Comparison of ENCODE assay signal across 16 mouse cellular contexts in genomic region chr6:47356500-47356899, GRCm38 (mm10).
"Had no signal": no experiment of that assay in that cellular context is flagged by ENCODE, and none has a peak within 500 bp of the region (broad histone marks: within the 10 kb centered on the region; RNA-seq: fewer than 3 reads in every experiment).

No protein-coding gene starts in this region.

- H3K4me1 ChIP-seq: midbrain, embryonic 12.5 days; neural tube, embryonic 13.5 days; neural tube, embryonic 15.5 days had no signal

- H3K4me2 ChIP-seq: lung, embryonic 14.5 days; midbrain, embryonic 12.5 days; neural tube, embryonic 13.5 days; neural tube, embryonic 15.5 days; stomach, embryonic 15.5 days had no signal

- ATAC-seq: midbrain, embryonic 16.5 days had no signal

- H3K4me3 ChIP-seq: midbrain, embryonic 12.5 days; myocyte; neural tube, embryonic 13.5 days; neural tube, embryonic 15.5 days; stomach, embryonic 15.5 days had no signal

- H3K27me3 ChIP-seq: midbrain, embryonic 12.5 days; neural tube, embryonic 13.5 days; neural tube, embryonic 15.5 days; stomach, embryonic 15.5 days had no signal

- H3K36me3 ChIP-seq: midbrain, embryonic 12.5 days; neural tube, embryonic 13.5 days; neural tube, embryonic 15.5 days; stomach, embryonic 15.5 days had no signal

- H3K9ac ChIP-seq: lung, embryonic 14.5 days; midbrain, embryonic 12.5 days; neural tube, embryonic 13.5 days; neural tube, embryonic 15.5 days; stomach, embryonic 15.5 days had no signal

- H3K9me3 ChIP-seq: midbrain, embryonic 12.5 days; neural tube, embryonic 13.5 days; neural tube, embryonic 15.5 days; stomach, embryonic 15.5 days had no signal

- DNase-seq: lung, adult 18-20 months; lung, embryonic 14.5 days; lung, postnatal 10 days; lung, postnatal 4 days; midbrain, embryonic 14.5 days; right cerebral cortex, postnatal 14 days; thymus, adult 2 months; thymus, postnatal 25 days; thymus, postnatal 4 days had no signal

- H3K27ac ChIP-seq: midbrain, embryonic 12.5 days; neural tube, embryonic 13.5 days; neural tube, embryonic 15.5 days; stomach, embryonic 15.5 days; stomach, postnatal 0 days had no signal
